Mouse (Mus musculus) ovary, postnatal 14 days (tissue): ENCODE data around the gene Olfr641.

Experiments used
- DNase-seq: peaks from one replicate; pipeline ENCODE4 v3.0.0; 2022; ENCODE audit warnings: low spot score

Olfr641 gene

DNA sequence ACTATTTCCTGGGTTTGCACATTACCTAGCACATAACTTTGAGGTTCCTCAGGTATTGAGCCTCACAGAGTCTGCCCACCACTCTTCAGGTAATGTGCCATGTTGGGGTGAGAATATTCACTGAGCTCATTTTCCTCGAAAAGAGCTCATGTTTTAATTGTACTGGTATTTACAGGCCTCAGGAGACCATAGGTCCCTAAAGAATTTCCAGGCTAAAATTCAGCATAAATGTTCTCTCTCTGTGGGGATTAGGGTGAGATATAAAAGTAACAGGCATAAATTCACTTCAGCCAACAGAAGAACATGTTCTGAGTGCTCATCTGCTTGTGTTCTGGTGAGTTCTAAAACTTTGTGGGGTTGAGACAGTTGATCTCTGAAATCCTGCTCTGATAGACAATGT lies at the start of gene Olfr641:
Gene Olfr641, plus strand, starts transcription at position 301 of the 400 bp plus-strand sequence.
- DNase-seq = no peak

DNA sequence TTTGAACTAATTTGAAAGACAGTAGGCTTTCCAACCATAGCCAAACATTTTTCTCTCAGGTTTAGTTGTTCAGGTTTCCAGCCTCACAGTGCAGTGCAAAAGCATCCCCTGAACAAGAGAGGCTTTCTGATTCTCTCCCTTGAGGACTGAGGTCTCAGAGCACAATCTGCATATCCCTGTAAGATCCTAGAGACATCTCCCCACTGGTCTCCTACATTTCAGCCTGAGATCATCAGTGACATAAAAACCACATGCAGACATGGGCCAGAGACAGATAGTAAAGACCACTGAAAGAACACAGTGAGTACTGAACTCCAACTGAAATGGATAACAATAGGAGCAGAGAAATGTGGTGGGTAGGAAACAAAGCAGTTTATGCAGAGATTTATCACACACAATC lies 36.8 kb upstream of the Olfr641 start, which contains the start of gene Olfr638:
Gene Olfr638, plus strand, starts transcription at position 301 of the 400 bp plus-strand sequence.
- no peak for DNase-seq

DNA sequence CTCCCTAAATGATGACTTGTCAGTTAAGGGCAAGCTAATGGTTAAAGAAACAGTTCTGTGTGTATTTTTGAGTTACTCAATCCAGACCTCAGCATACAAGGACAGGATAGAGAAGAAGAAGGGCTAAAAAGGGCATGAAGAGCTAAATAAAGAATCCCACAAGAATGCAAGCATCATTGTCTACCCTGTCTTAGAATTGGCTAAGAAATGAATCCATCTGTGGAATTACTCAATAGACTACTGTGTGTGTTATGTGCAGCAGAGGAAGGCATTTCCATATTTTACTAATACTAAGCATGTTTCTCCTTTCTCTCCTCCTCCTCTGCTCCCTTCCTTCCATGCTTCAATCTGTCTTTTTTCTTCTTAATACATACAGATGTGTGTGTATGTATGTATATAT lies 36.1 kb upstream of the Olfr641 start:
- no peak for DNase-seq

DNA sequence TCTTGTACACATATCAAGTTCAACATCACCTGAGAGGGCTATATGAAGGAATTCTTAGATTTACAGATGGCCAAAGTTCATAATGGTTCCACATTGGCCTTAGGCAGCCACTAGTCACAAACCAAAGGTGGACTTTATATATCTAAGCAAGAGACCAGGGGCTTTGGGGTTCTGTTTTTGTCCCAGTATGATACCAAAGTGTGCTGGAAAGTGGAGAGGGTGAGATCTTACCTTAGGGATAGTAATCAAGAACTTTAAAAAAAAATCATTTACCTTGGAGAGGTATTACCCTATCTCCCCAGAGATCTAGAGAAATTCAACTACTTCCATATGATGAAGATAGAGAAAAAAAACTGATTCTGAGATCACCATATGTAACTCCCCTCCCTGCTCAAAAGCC lies 18.0 kb upstream of the Olfr641 start, which contains the start of gene Olfr639:
Gene Olfr639, minus strand, starts transcription at position 101 of the 400 bp plus-strand sequence.
- DNase-seq = no peak

DNA sequence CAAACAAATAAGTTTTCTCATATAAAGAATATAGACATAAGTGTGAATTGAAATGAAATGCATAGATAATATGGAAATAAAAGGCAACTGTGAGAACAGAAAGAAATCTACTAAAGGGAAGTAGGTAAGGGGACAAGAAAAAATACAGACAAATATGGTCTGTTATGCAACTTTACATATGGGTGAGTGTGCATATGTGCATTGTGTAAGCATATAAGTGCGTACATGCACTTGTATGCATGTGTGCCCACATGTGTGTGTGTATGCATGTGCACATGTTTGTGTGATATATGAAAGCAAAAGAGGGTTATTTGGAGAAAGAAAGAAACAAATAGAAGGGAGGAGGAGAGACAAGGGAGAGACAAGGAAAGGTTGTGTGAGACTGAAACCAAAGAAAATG lies 16.3 kb upstream of the Olfr641 start:
- no peak for DNase-seq

DNA sequence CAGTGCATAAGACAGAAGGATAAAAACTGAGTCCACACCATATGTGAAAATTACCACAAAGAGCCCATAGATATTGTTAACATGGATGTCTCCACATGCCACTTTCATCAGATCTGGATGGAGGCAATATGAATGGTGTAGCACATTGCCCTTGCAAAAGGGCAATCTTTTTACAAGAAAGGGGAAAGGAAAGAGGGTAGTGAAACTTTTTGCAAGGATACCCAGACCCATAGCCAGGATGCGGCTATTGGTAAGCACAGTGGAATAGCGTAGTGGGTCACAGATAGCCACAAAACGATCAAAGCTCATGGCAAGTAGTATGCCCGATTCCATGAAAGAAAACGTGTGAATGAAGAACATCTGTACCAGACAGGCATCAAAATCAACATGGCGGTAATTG lies 13.6 kb upstream of the Olfr641 start:
- no peak for DNase-seq

DNA sequence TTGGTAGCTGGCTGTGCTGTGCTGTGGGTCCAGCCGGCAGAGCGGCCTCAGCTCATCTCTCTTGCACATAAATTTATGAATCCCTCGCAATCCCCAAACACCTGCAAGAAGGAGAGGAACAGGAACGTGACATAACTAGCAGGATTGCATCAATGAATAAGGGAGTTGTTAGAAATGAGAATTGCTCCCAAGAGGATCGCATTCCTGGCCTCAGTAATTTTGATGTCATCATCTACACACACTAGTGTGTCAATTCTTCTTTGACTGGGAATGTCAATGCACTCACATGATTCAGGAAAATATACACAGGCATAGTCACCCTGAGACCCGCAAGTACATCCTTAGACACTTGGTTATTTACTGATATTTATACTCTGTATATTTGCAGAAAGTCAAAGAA lies 9.8 kb upstream of the Olfr641 start, which contains the start of gene Olfr640:
Gene Olfr640, minus strand, starts transcription at position 101 of the 400 bp plus-strand sequence.
- DNase-seq = no peak

DNA sequence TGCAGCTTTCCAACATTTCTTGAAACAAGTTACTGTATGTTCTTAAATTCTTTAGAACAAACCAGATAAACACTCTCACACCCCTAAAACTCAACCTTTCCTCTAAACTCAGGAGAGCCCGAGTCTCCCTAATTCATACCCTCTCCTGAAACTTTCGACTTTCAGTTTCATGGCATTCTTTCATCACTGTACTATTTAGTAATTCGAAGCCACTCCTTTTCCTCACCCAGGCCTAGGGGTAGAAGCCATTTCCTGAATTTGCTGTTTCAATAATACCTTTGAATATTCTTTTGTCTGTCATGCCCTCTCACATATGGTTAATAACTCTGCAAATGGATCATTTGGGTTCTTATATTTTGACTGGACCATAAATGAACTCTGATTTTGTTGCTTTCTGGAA lies 8.3 kb upstream of the Olfr641 start:
- DNase-seq = no peak

DNA sequence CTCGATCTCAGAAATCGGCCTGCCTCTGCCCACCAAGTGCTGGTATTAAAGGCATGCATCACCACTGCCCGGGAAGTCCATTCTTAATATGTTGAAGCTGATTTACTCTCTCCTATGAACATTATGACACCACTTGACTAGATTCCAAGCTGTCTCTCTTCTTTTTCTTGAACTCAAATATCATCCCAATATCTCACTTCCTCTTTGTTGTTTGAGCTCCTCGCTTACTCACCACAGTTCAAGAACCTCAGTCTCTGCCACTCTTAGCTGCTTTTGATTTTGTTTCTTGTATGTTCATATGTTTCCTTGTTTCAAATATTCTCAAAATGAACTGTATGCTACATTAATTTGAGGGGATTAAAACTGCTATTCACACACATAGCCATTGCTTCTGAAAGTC lies 15.5 kb downstream of the Olfr641 start:
- no peak for DNase-seq

DNA sequence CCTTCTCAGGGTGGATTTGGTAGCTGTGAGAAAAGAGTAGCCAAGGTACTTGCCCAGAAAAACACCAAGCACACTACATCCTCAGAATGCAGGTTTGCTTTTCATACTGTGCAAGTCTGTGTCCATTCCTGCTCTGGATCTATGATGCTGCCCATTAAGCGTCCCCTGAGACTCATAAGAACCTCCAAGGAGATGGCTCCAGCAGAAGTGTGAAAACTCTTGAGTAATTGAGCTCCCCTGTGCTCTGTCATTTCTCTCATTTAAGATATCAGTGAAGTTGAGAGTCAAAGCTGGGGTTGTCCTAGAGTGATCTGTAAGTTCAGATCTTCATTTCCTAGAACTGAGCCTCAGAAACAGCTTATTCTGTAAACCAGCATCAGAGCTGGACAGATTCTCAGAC lies 17.3 kb downstream of the Olfr641 start, which contains the start of gene Olfr642:
Gene Olfr642, minus strand, starts transcription at position 101 of the 400 bp plus-strand sequence.
- DNase-seq = no peak

DNA sequence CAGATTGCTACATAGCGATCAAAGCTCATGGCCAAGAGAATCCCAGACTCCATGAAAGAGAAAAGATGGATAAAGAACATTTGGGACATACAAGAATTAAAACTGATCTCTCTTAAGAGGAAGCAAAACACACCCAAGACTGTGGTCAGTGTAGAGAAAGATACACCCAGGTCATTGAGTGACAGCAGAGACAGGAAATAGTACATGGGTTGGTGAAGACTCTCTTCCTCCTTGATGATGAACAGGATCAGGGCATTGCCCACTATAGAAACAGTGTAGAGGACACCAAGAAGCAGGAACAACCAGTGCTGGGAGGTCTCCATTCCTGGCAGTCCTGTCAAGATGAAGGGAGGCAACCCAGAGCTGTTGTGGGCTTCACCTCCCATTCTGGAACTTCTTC lies 24.0 kb downstream of the Olfr641 start:
- DNase-seq = no peak

DNA sequence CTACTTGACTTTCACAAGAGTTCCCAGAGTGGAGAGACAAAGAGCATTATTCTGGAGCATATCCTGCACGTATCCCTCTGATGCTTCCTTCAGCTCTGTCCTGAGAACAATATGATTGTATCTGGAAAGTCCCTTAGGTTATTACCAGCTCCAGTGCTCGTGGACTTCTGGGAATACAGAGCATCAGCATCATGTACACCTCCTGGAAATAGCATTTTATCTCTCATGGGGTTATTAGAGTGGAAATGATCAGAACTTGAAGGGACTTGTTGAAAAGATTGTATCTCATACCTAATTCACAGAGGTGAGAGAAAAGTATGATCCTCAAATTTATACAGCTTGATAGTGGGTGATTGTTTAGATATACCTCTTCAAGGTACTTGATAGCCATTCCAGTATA lies 26.1 kb downstream of the Olfr641 start, which contains the start of gene 4930516K23Rik:
Gene 4930516K23Rik, minus strand, starts transcription at position 101 of the 400 bp plus-strand sequence.
- no peak for DNase-seq

DNA sequence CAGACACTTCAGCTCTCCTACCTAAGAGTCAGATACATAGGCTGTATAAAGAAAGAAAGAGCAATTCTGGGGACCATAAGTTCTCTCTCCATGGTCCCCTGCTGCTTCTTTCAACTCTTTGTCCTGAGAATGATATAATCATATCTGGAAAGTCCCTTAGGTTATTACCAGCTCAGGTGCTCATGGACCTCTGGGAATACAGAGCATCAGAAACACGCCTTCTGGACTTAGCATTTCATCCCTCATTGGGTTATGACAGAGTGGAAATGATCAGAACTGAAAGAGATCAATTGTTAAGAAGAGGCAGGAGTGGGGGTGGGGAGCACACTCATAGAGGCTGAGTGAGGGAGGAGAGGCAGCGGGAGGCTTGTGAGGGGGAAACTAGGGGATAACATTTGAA lies 36.5 kb downstream of the Olfr641 start, which contains the start of gene Olfr644:
Gene Olfr644, minus strand, starts transcription at position 101 of the 400 bp plus-strand sequence.
- no peak for DNase-seq

DNA sequence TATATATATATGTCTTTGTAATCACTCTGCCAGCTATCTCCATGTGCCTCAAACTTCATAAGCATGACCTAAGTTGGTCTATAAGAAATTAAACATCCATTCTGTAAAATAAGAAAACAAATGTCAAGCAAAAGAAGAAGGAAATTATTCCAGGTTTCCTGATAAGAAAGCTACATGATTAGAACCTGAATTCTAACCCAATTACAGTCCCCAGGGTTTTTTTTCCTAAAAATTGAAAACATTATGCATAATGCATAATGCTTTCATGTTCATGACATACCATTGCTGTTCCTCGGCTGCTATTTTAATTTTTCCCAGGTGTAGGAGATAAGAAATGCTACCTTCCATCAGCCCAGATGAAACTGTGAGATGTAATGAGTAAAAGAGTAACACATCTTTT lies 50.1 kb downstream of the Olfr641 start, which contains the start of gene Olfr645:
Gene Olfr645, minus strand, starts transcription at position 101 of the 400 bp plus-strand sequence.
- no peak for DNase-seq
